8 mouse cellular contexts compared by ENCODE assay signal in the genomic region with DNA sequence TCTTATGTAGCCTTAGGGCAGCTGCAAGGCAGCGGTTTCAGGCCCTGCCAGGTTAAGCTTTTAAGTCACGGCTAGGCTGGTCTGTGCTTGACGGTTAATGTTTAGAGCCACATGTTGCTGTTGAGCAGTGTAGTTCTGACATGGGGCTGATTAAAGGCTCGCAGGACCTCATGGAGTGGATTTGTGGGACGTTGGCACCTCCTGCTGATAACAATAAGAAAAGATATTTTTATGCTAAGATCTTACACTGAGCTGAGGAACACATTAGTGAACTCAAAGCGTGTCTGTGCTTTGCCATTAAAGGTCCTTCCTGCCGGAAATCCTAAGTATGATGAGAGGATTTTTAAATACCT. TPM values are rescaled to one million over a fixed set of nuclear protein-coding genes. Genes with fewer than 3 reads are reported as not detected.
DNase-seq lines count a peak whose midpoint lies in the region; ATAC-seq and TF ChIP-seq lines count a peak whose summit lies in the region.

No protein-coding gene starts in this region.

- H3K4me3 ChIP-seq in stomach, postnatal 0 days (ENCODE audit: low read depth, low read length) = no peak overlapping the region

- H3K4me2 ChIP-seq in stomach, postnatal 0 days (replicated peaks; ENCODE audit: low read depth) = no peak overlapping the region

- peak; percentile 60 for DNase-seq in embryo, embryonic 10 days (ENCODE audit: low spot score)
- DNase-seq in embryo, embryonic 9.5 days (ENCODE audit: extremely low spot score) = no peak
- peak; percentile 55 for DNase-seq in thymus, postnatal 0 days (ENCODE audit: low spot score)
- DNase-seq in thymus, postnatal 14 days = no peak
- DNase-seq in kidney, postnatal 14 days = peak; percentile 34
- DNase-seq in stomach, postnatal 0 days (ENCODE audit: low spot score) = no peak
- no peak for DNase-seq in adrenal gland, postnatal 25 days
- no peak for DNase-seq in Muller cell, postnatal 12 days (ENCODE audit: inconsistent ontology term)

- H3K27me3 ChIP-seq in stomach, postnatal 0 days (ENCODE audit: control insufficient read depth, insufficient read depth, low read length) = no peaks in the 10 kb centered on the region

- no peaks in the 10 kb centered on the region for H3K36me3 ChIP-seq in stomach, postnatal 0 days (ENCODE audit: control insufficient read depth, insufficient read depth, low read length)

- 48% methylated on average over 7 of the region's 7 CpGs for WGBS in stomach, postnatal 0 days

- H3K9ac ChIP-seq in stomach, postnatal 0 days (ENCODE audit: low read length) = no peak overlapping the region

- no peak overlapping the region for H3K27ac ChIP-seq in stomach, postnatal 0 days (replicated peaks)

- no peaks in the 10 kb centered on the region for H3K9me3 ChIP-seq in stomach, postnatal 0 days (ENCODE audit: control insufficient read depth, low read length)

- ATAC-seq in stomach, postnatal 0 days (ENCODE audit: low FRiP score, low TSS enrichment) = no peak

- no peak for TF ChIP-seq EP300 in stomach, postnatal 0 days (optimal IDR thresholded peaks at IDR 0.05)

- H3K4me1 ChIP-seq in stomach, postnatal 0 days (replicated peaks; ENCODE audit: control insufficient read depth, insufficient read depth) = no peaks in the 10 kb centered on the region

- peak; percentile 35 for TF ChIP-seq CTCF in stomach, postnatal 0 days (IDR thresholded peaks at IDR 0.05; ENCODE audit: low read depth)

RNA-seq across cellular contexts. Expression of a gene that starts 53.9 kb away (rescaled TPM):
- 12.8 and 14.3 TPM in 2 replicates for polyA plus RNA-seq in thymus, postnatal 0 days (2015; fragmentation: Nextera tagmentation; extraction: Ambion mirVana)
- polyA plus RNA-seq in stomach, postnatal 0 days (2015; fragmentation: Nextera tagmentation; extraction: Ambion mirVana) = 31.2 and 31.8 TPM in 2 replicates
- 1.2 and 1.9 TPM in 2 replicates for total RNA-seq in adrenal gland, postnatal 25 days (2021)

Comparison
In these comparisons a context has a peak if more than half of its experiments do, and no peak if none do; other contexts are left out.
1. DNase-seq: peak in embryo, embryonic 10 days (single experiment), thymus, postnatal 0 days (single experiment) and kidney, postnatal 14 days (single experiment); none in embryo, embryonic 9.5 days (single experiment), thymus, postnatal 14 days (single experiment), stomach, postnatal 0 days (single experiment), adrenal gland, postnatal 25 days (single experiment) and Muller cell, postnatal 12 days (single experiment).